Mouse (Mus musculus): ENCODE measurements at regions not wholly inside any gene's neighbourhood (a gene's known extent, or its start where the extent isn't known, plus 50 kb on each side); places are given as distances from the start of the nearest gene placed in this dataset.

- intact Hi-C loops (cut with DNase I): loop anchor here (1.0 to 5.0 kb wide), 7 partner anchors 56 to 602 kb away; partner anchors contain the start of genes Edn1 and Hivep1
- peak; percentile 18 to 35 for DNase-seq
Observed at GRCm38 (mm10) chr13:42244240-42245086, 56.8 kb upstream of the Edn1 start.

- DNase-seq: peak; percentile 16 to 38
- intact Hi-C loops (cut with DNase I): loop anchor here (2.0 to 5.0 kb wide), 4 partner anchors 55 to 603 kb away; partner anchors contain the start of gene Edn1
Observed at GRCm38 (mm10) chr13:42245753-42246409, 55.4 kb upstream of the Edn1 start.

Measured in heart, postnatal 36 days (tissue).